13 mouse cellular contexts compared by ENCODE assay signal in genomic region chr9:95110768-95111167, GRCm38 (mm10).
"Had no signal": no experiment of that assay in that cellular context is flagged by ENCODE, and none has a peak within 500 bp of the region (broad histone marks: within the 10 kb centered on the region; RNA-seq: fewer than 3 reads in every experiment).

No protein-coding gene starts in this region.

- DNase-seq: kidney, postnatal 10 days; kidney, postnatal 4 days; lung, embryonic 14.5 days; lung, postnatal 10 days; lung, postnatal 4 days; right cerebral cortex, adult 18-20 months; right cerebral cortex, postnatal 25 days; thymus, postnatal 36 days had no signal

- H3K9ac ChIP-seq: limb, embryonic 15.5 days; liver, embryonic 12.5 days; lung, embryonic 14.5 days; midbrain, embryonic 12.5 days; neural tube, embryonic 12.5 days had no signal

- H3K27ac ChIP-seq: layer of hippocampus, adult 2 months; limb, embryonic 15.5 days; liver, embryonic 12.5 days; midbrain, embryonic 12.5 days; neural tube, embryonic 12.5 days had no signal

- H3K4me2 ChIP-seq: limb, embryonic 15.5 days; liver, embryonic 12.5 days; lung, embryonic 14.5 days; midbrain, embryonic 12.5 days; neural tube, embryonic 12.5 days had no signal

- H3K9me3 ChIP-seq: limb, embryonic 15.5 days; liver, embryonic 12.5 days; midbrain, embryonic 12.5 days; neural tube, embryonic 12.5 days had no signal

- H3K4me1 ChIP-seq: limb, embryonic 15.5 days; liver, embryonic 12.5 days; neural tube, embryonic 12.5 days had no signal

- H3K27me3 ChIP-seq: limb, embryonic 15.5 days; liver, embryonic 12.5 days; midbrain, embryonic 12.5 days; neural tube, embryonic 12.5 days had no signal

- H3K36me3 ChIP-seq: limb, embryonic 15.5 days; liver, embryonic 12.5 days; midbrain, embryonic 12.5 days; neural tube, embryonic 12.5 days had no signal

- ATAC-seq: liver, embryonic 12.5 days had no signal

- H3K4me3 ChIP-seq: layer of hippocampus, adult 2 months; limb, embryonic 15.5 days; liver, embryonic 12.5 days; midbrain, embryonic 12.5 days; neural tube, embryonic 12.5 days had no signal
